Mouse (Mus musculus) ES-Bruce4 (cell line): Measurements from ENCODE around the gene Ggn.

Experiments
- CTCF ChIP-seq: IDR thresholded peaks from one replicate; pipeline ENCODE4 v1.8.1; 2011; ENCODE audit warnings: low read depth, low read length
- EP300 ChIP-seq: IDR thresholded peaks from 2 replicates; pipeline ENCODE4 v1.6.1; 2011; ENCODE audit warnings: low read depth, low read length; ENCODE audit not compliant: insufficient read depth

DNA sequence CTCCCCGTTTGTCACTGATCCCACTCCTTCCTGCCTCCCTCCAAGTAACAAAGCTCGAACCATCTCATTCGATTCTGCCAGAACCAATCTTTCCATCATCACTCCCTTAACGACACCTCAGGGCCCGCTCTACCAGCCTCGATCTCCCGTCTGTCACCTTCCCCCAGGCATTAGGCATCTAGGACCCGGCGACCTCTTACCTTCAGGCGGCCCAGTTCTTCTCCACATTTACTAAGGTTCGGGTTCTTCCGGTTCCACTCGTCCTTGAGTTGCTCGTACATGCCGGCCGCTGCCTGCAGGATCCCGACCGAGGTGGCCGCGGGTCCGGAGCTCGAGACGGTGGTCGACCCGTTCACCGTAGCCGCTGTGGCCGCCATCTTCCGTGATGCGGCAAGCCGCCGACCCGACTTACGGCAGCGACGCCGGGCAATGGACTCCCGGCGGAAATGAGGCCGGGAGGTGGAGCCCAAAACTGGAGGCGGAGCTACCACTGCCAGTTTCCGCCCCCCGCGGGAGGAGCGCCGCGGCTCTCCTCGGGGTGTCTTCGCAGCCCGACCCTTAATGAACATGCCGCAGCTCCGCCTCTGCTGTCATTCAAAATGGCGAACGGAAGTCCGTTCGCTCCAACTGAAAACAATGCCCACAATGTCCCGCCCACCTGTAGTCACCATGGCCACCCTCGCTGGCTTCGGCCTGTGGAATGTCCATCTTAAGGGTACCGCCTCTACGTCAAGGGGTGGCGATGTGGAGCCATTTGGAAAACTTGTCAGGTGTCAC lies 10.3 kb downstream of the Ggn start, which contains the start of gene Psmd8:
- 0 out of 2 replicates have a peak, but pooled peaks have one; percentile 21 for TF ChIP-seq EP300
- TF ChIP-seq CTCF, result peak; percentile 53
